Mouse (Mus musculus): ENCODE measurements at regions not wholly inside any gene's neighbourhood (a gene's known extent, or its start where the extent isn't known, plus 50 kb on each side); places are given as distances from the start of the nearest gene placed in this dataset.

DNA sequence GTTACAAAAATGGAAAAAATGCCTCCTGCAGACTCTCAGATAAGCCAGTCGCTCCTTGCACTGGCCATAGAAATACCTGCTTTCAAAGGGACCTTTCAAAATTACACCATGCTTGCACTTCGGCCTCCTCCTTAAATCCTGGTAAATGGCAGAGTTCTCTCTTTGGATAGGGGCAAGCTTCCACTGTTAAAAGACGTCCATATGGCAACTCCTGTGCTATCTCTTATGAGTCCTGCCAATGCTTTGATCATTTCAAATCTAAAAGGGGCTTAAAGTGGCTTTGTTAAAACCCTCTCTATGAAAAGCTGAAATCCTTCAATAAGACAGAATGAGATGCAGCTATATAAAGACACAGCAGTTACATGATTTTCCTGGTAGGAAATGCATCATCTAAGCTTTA lies 55.2 kb upstream of the Fshr start:
- Histone ChIP-seq H3K27me3 (replicated peaks; ENCODE audit: control insufficient read depth, insufficient read depth, low read length) (no peaks in the 10 kb centered on the region), H3K4me2 (ENCODE audit: low read length) (no peak overlapping the region), H3K36me3 (ENCODE audit: control insufficient read depth, insufficient read depth, low read length) (no peaks in the 10 kb centered on the region), H3K9me3 (replicated peaks; ENCODE audit: control insufficient read depth, low read length) (no peaks in the 10 kb centered on the region), H3K9ac (ENCODE audit: low read length) (no peak overlapping the region), H3K27ac (ENCODE audit: low read depth, low read length) (no peak overlapping the region), H3K4me3 (ENCODE audit: low read depth, low read length) (no peak overlapping the region), H3K4me1 (ENCODE audit: control insufficient read depth, insufficient read depth, low read length) (no peaks in the 10 kb centered on the region)
- DNase-seq (ENCODE audit: low spot score) (peak; percentile 30), ATAC-seq (no peak)
- 57% methylated on average over 3 of the region's 3 CpGs for WGBS

DNA sequence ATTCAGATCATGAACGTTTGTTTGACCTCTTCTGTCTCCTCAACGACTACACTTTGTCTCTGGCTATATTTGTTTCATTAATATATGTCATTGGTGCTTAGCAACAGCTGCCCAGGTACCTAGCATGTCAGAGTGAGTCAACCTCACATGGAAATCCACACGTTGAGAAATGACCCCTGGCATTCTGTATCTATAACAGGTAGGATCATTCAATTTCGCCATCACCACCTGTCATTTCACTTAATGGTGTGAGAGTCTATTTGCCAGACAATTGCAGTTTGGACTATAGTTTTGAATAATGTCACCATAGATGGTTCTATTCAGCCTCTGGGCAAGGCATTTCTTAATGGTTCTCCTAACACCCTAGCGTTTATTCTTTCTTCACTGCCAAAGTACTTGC lies 50.3 kb upstream of the Fshr start:
- Histone ChIP-seq H3K36me3 (ENCODE audit: control insufficient read depth, insufficient read depth, low read length) (no peaks in the 10 kb centered on the region), H3K4me1 (ENCODE audit: control insufficient read depth, insufficient read depth, low read length) (no peaks in the 10 kb centered on the region), H3K9me3 (replicated peaks; ENCODE audit: control insufficient read depth, low read length) (no peaks in the 10 kb centered on the region), H3K27ac (ENCODE audit: low read depth, low read length) (no peak overlapping the region), H3K4me3 (ENCODE audit: low read depth, low read length) (no peak overlapping the region), H3K4me2 (ENCODE audit: low read length) (no peak overlapping the region), H3K9ac (ENCODE audit: low read length) (no peak overlapping the region), H3K27me3 (replicated peaks; ENCODE audit: control insufficient read depth, insufficient read depth, low read length) (no peaks in the 10 kb centered on the region)
- ATAC-seq = no peak
- DNase-seq (ENCODE audit: low spot score) = no peak
- WGBS = 76% methylated on average over 5 of the region's 5 CpGs

All from forebrain, embryonic 14.5 days (tissue).